8 mouse cellular contexts compared by ENCODE assay signal in the genomic region with DNA sequence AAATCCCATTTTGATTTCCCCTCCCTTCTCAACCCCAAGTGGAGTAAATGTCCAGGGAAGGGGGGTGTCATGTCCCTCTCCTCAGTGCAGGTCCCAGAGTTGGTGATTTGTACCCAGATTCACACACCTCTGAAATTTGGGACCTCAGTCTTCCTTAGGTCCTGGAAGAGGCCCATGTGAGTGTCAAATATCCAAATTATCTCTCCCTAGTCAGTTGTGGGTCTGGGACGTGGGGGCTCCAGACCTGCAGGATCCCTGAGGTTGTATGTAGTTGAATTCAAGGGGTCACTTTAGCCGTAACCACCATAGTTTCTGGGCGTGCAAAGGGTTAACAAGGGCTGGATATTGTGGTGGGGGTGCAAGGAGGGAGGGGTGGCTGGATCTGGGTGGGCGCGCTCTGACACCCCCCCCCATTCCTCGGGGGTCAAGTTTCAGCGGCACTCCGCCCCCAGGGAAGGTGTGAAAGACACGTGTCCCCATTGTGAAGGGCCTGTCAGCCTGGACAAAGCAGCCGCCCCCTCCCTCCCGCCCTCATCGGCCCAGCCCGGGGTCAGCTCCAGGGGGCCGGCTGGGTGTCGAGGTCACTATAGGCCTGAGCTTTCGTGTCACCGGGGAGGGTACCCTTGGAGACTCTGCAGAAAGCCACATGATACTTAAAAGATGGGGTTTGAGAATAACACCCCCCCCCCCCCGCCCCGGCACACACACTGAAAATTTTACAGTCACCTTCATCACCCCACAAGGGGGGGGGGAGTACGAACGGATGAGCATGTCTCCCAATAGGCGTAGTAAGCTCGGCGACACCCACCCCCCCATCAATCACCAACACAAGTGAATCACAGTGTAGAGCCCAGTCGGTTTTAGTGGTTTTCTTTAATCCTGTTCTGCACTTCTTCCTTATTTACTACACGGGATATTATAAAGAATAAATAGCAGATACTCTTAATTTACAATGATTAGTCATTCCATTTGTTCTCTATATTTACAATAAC. TPM values are rescaled to one million over a fixed set of nuclear protein-coding genes. Genes with fewer than 3 reads are reported as not detected.
DNase-seq lines count a peak whose midpoint lies in the region; ATAC-seq and TF ChIP-seq lines count a peak whose summit lies in the region.

No protein-coding gene starts in this region.

- H3K4me2 ChIP-seq in kidney, embryonic 16.5 days (replicated peaks; ENCODE audit: low read depth, low read length) = peak overlapping the region; percentile 87
- peak overlapping the region; percentile 90 for H3K4me2 ChIP-seq in embryonic facial prominence, embryonic 14.5 days (ENCODE audit: low read depth, low read length)

- no peaks in the 10 kb centered on the region for H3K36me3 ChIP-seq in kidney, embryonic 16.5 days (ENCODE audit: insufficient read depth, low read length)
- H3K36me3 ChIP-seq in embryonic facial prominence, embryonic 14.5 days (ENCODE audit: control insufficient read depth, insufficient read depth, low read length) = no peaks in the 10 kb centered on the region
- H3K36me3 ChIP-seq in limb, embryonic 10.5 days = no peaks in the 10 kb centered on the region

- H3K9me3 ChIP-seq in kidney, embryonic 16.5 days (ENCODE audit: low read length) = no peaks in the 10 kb centered on the region
- H3K9me3 ChIP-seq in embryonic facial prominence, embryonic 14.5 days (ENCODE audit: control insufficient read depth, low read length) = no peaks in the 10 kb centered on the region
- no peaks in the 10 kb centered on the region for H3K9me3 ChIP-seq in limb, embryonic 10.5 days (replicated peaks)

- 2% methylated on average over 26 of the region's 26 CpGs for WGBS in kidney, embryonic 16.5 days
- WGBS in embryonic facial prominence, embryonic 14.5 days = 2% methylated on average over 21 of the region's 26 CpGs
- WGBS in limb, embryonic 10.5 days = under 1% methylated on average over 26 of the region's 26 CpGs
- WGBS in cerebellum, adult 2 months = 3% methylated on average over 26 of the region's 26 CpGs

- H3K4me1 ChIP-seq in kidney, embryonic 16.5 days (ENCODE audit: insufficient read depth, low read length) = peaks cover 29% of the 10 kb centered on the region
- H3K4me1 ChIP-seq in embryonic facial prominence, embryonic 14.5 days (ENCODE audit: control insufficient read depth, insufficient read depth, low read length) = peaks cover 15% of the 10 kb centered on the region
- peaks cover 56% of the 10 kb centered on the region for H3K4me1 ChIP-seq in limb, embryonic 10.5 days
- no peaks in the 10 kb centered on the region for H3K4me1 ChIP-seq in cerebellum, adult 2 months (ENCODE audit: control insufficient read depth, insufficient read depth, low read length)

- peaks cover 28% of the 10 kb centered on the region for H3K27me3 ChIP-seq in kidney, embryonic 16.5 days (ENCODE audit: insufficient read depth, low read length)
- H3K27me3 ChIP-seq in embryonic facial prominence, embryonic 14.5 days (replicated peaks; ENCODE audit: control insufficient read depth, insufficient read depth, low read length) = peaks cover 21% of the 10 kb centered on the region
- peaks cover 81% of the 10 kb centered on the region for H3K27me3 ChIP-seq in limb, embryonic 10.5 days (ENCODE audit: low read depth, poor library complexity, severe bottlenecking)
- H3K27me3 ChIP-seq in cerebellum, adult 2 months (ENCODE audit: control insufficient read depth, insufficient read depth, low read length) = peaks cover 15% of the 10 kb centered on the region

- no peak overlapping the region for H3K9ac ChIP-seq in kidney, embryonic 16.5 days (replicated peaks; ENCODE audit: low read length)
- peak overlapping the region; percentile 59 for H3K9ac ChIP-seq in embryonic facial prominence, embryonic 14.5 days (ENCODE audit: low read depth, low read length)

- no peak for TF ChIP-seq POLR2A in cerebellum, adult 2 months (IDR thresholded peaks at IDR 0.05; ENCODE audit: borderline replicate concordance, insufficient read depth, low read length)

- no peak for DNase-seq in kidney, adult 8-10 months
- DNase-seq in embryonic facial prominence, embryonic 14.5 days (ENCODE audit: low spot score) = peak; percentile 53
- peak; percentile 54 for DNase-seq in limb, embryonic 10.5 days (ENCODE audit: low spot score)
- DNase-seq in retina, embryonic 14.5 days (ENCODE audit: low spot score) = peak; percentile 9
- no peak for DNase-seq in cerebellum, adult 2 months
- DNase-seq in cerebellum, adult 9-11 months = no peak
- no peak for DNase-seq in frontal cortex, postnatal 14 days (ENCODE audit: low spot score in 2 of 2)

- no peak for TF ChIP-seq CTCF in cerebellum, adult 2 months (IDR thresholded peaks at IDR 0.05; ENCODE audit: borderline replicate concordance, insufficient read depth, low read depth, low read length)

- ATAC-seq in kidney, embryonic 16.5 days (ENCODE audit: low FRiP score, low TSS enrichment) = no peak
- no peak for ATAC-seq in embryonic facial prominence, embryonic 14.5 days (ENCODE audit: low read depth)

- no peak overlapping the region for H3K27ac ChIP-seq in kidney, embryonic 16.5 days (ENCODE audit: low read length)
- peak overlapping the region; percentile 55 for H3K27ac ChIP-seq in embryonic facial prominence, embryonic 14.5 days (replicated peaks; ENCODE audit: low read depth, low read length)
- no peak overlapping the region for H3K27ac ChIP-seq in limb, embryonic 10.5 days
- no peak overlapping the region for H3K27ac ChIP-seq in cerebellum, adult 2 months (ENCODE audit: insufficient read depth, low read length)

- H3K4me3 ChIP-seq in kidney, embryonic 16.5 days (ENCODE audit: low read length) = peak overlapping the region; percentile 47
- peak overlapping the region; percentile 74 for H3K4me3 ChIP-seq in embryonic facial prominence, embryonic 14.5 days (ENCODE audit: low read depth, low read length)
- peak overlapping the region; percentile 54 for H3K4me3 ChIP-seq in limb, embryonic 10.5 days
- no peak overlapping the region for H3K4me3 ChIP-seq in cerebellum, adult 2 months (replicated peaks; ENCODE audit: insufficient read depth, low read depth, low read length)

RNA-seq across cellular contexts. Expression of gene Nog, which starts 2.1 kb away (rescaled TPM):
- 0.80 and 1.0 TPM in 2 replicates for polyA plus RNA-seq in kidney, embryonic 16.5 days (2015; fragmentation: Nextera tagmentation; extraction: Ambion mirVana)
- polyA plus RNA-seq in embryonic facial prominence, embryonic 14.5 days (2014; fragmentation: Nextera tagmentation; extraction: Ambion mirVana) = 4.2 and 5.1 TPM in 2 replicates
- polyA plus RNA-seq in limb, embryonic 10.5 days (2016; fragmentation: Nextera tagmentation; extraction: Ambion mirVana) = 0.16 and 0.89 TPM in 2 replicates
- 6.7 and 7.7 TPM in 2 replicates for polyA plus RNA-seq in cerebellum, adult 2 months (2012; rRNA removed)

Comparison
In these comparisons a context has a peak if more than half of its experiments do, and no peak if none do; other contexts are left out.
1. DNase-seq: peak in embryonic facial prominence, embryonic 14.5 days (single experiment), limb, embryonic 10.5 days (single experiment) and retina, embryonic 14.5 days (single experiment); none in kidney, adult 8-10 months (0 of 2), cerebellum, adult 2 months (0 of 2), cerebellum, adult 9-11 months (single experiment) and frontal cortex, postnatal 14 days (0 of 2).